Mouse (Mus musculus): ENCODE data around the gene Pik3r4.

DNA sequence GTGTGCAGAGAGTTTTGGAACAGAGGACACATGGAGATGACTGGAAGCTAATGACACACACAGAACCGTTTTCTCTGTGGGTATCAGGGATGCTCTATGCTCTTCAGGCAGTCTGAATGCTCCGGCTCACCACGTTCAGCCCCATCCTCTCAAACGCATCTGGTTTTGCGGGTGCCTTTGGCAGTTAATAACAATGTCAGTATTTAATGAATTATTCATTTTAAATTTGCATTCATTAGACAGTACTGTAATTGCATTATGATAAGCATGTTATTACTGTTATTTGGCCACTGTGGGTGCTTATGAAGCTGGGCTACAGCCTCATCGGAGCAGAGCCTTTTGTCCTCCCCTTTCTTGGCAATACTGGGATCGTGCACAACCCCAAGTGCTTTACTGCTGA, 38.6 kb downstream of the Pik3r4 start:
- TF ChIP-seq CTCF (conservative IDR thresholded peaks at IDR 0.05; ENCODE audit: low read length) (no peak), NANOG (IDR thresholded peaks at IDR 0.05; ENCODE audit: borderline replicate concordance, low read length) (no peak)
